Mouse (Mus musculus): ENCODE measurements around the gene Naa25. TPM values are rescaled to one million over a fixed set of nuclear protein-coding genes. Genes with fewer than 3 reads are reported as not detected.

Naa25 gene
- total RNA-seq, 2 experiments from 2014 or later: 39.4 to 41.2 TPM

Other genes starting within 250 kb of the Naa25 start
- gene Ptpn11, start 206.5 kb upstream of the Naa25 start, total RNA-seq (2021): 10 to 100 TPM; 88.7 to 98.6 TPM
- 100 to 1,000 TPM; 433 to 489 TPM for gene Rpl6, start 193.5 kb upstream of the Naa25 start, total RNA-seq (2021)
- 100 to 1,000 TPM; 159 to 190 TPM for gene Hectd4, start 177.7 kb upstream of the Naa25 start, total RNA-seq (2021)
- gene Trafd1, start 12.3 kb upstream of the Naa25 start, total RNA-seq (2021): 10 to 100 TPM; 66.3 to 78.9 TPM
- 1 to 10 TPM; 6.6 to 9.3 TPM for gene Tmem116, start 54.0 kb downstream of the Naa25 start, total RNA-seq (2021)
- gene Erp29, start 54.6 kb downstream of the Naa25 start, total RNA-seq (2021): 100 to 1,000 TPM; 131 to 154 TPM
- under 1 TPM in 1 of 2 experiments, not detected in 1; 0.12 TPM for gene Adam1b, start 105.5 kb downstream of the Naa25 start, total RNA-seq (2021)
- 10 to 100 TPM; 12.2 to 16.9 TPM for gene Adam1a, start 147.5 kb downstream of the Naa25 start, total RNA-seq (2021)
- gene Gm42878, start 147.5 kb downstream of the Naa25 start, total RNA-seq (2021): not detected
- 10 to 100 TPM; 65.4 to 76.7 TPM for gene Mapkapk5, start 148.0 kb downstream of the Naa25 start, total RNA-seq (2021)
- 100 to 1,000 TPM; 110 to 124 TPM for gene Aldh2, start 195.9 kb downstream of the Naa25 start, total RNA-seq (2021)
- 1 to 10 TPM; 6.0 to 7.6 TPM for gene Acad12, start 221.0 kb downstream of the Naa25 start, total RNA-seq (2021)

All from layer of hippocampus, postnatal 25 days (tissue).